Mouse (Mus musculus) testis, postnatal 14 days (tissue): ENCODE results near the gene Srpk2.
"Not testable (repeated sequence)": the region's sequence is repeated elsewhere in the genome, so short reads cannot be mapped to it uniquely, and the experiment has no call there.

ENCODE experiments used
- DNase-seq: peaks from one replicate; pipeline ENCODE4 v3.0.0; 2021; ENCODE audit warnings: low spot score

The Srpk2 gene

GRCm38 (mm10) chr5:23615586-23616269 lies 68.7 kb downstream of the Srpk2 start:
- no peak for DNase-seq

GRCm38 (mm10) chr5:23612856-23613255 lies 71.6 kb downstream of the Srpk2 start:
- no peak for DNase-seq

GRCm38 (mm10) chr5:23604036-23604705 lies 80.2 kb downstream of the Srpk2 start:
- DNase-seq: no peak

GRCm38 (mm10) chr5:23599750-23600537 lies 84.5 kb downstream of the Srpk2 start:
- DNase-seq: no peak

GRCm38 (mm10) chr5:23599171-23599570 lies 85.2 kb downstream of the Srpk2 start:
- no peak for DNase-seq

- no peak for DNase-seq
These were observed 85.9 kb downstream of the Srpk2 start for GRCm38 (mm10) chr5:23598491-23598890.

- DNase-seq: no peak
These were observed 86.4 kb downstream of the Srpk2 start for GRCm38 (mm10) chr5:23597999-23598398.

GRCm38 (mm10) chr5:23597260-23597864 lies 87.1 kb downstream of the Srpk2 start:
- DNase-seq: no peak

GRCm38 (mm10) chr5:23596326-23596965 lies 88.0 kb downstream of the Srpk2 start:
- no peak for DNase-seq

- DNase-seq: not testable (repeated sequence)
These were observed 94.1 kb downstream of the Srpk2 start for GRCm38 (mm10) chr5:23590298-23590697.

- no peak for DNase-seq
These were observed 96.8 kb downstream of the Srpk2 start for GRCm38 (mm10) chr5:23587614-23588013.

- no peak for DNase-seq
These were observed 97.6 kb downstream of the Srpk2 start for GRCm38 (mm10) chr5:23586531-23587453.

- DNase-seq: no peak
These were observed 102.8 kb downstream of the Srpk2 start for GRCm38 (mm10) chr5:23581484-23582060.

- DNase-seq: no peak
These were observed 105.1 kb downstream of the Srpk2 start for GRCm38 (mm10) chr5:23579120-23579880.

- DNase-seq: no peak
These were observed 106.0 kb downstream of the Srpk2 start for GRCm38 (mm10) chr5:23578322-23578957.

- DNase-seq: no peak
These were observed 106.6 kb downstream of the Srpk2 start for GRCm38 (mm10) chr5:23577847-23578246.

- no peak for DNase-seq
These were observed 107.9 kb downstream of the Srpk2 start for GRCm38 (mm10) chr5:23576336-23577094.

GRCm38 (mm10) chr5:23573942-23574341 lies 110.5 kb downstream of the Srpk2 start:
- no peak for DNase-seq
